Mouse (Mus musculus) myocyte (in vitro differentiated cells): ENCODE results near the gene Thsd7a. TPM values are rescaled to one million over a fixed set of nuclear protein-coding genes. Genes with fewer than 3 reads are reported as not detected.
A peak's percentile ranks its signal among the peaks of the same experiment; 100 is the strongest.

Experiments used
- H3K27me3 ChIP-seq: one replicate; pipeline ENCODE4 v1.6.1; 2011; ENCODE audit not compliant: control insufficient read depth, insufficient read depth, insufficient read length
- H3K36me3 ChIP-seq: one replicate; pipeline ENCODE4 v1.6.1; 2011; ENCODE audit not compliant: control insufficient read depth, insufficient read depth
- H3K4me2 ChIP-seq: one replicate; pipeline ENCODE4 v1.6.1; 2011; ENCODE audit warnings: low read depth, control low read depth
- H3K4me3 ChIP-seq: one replicate; pipeline ENCODE4 v1.5.1; 2011; ENCODE audit warnings: mild to moderate bottlenecking, control low read depth, moderate library complexity
- H3K79me2 ChIP-seq: one replicate; pipeline ENCODE4 v1.6.1; 2011; ENCODE audit not compliant: control insufficient read depth, insufficient read depth
- H3ac ChIP-seq: one replicate; pipeline ENCODE4 v1.6.1; 2011; ENCODE audit not compliant: control insufficient read depth, insufficient read length
- CEBPB ChIP-seq: IDR thresholded peaks from 2 replicates; pipeline ENCODE4 v1.6.1; 2011; ENCODE audit warnings: mild to moderate bottlenecking, moderate library complexity; ENCODE audit not compliant: poor library complexity, insufficient read depth, severe bottlenecking
- E2F4 ChIP-seq: IDR thresholded peaks from one replicate; pipeline ENCODE4 v1.6.1; 2011; ENCODE audit warnings: mild to moderate bottlenecking, control low read depth, moderate library complexity; ENCODE audit not compliant: insufficient read depth
- MAX ChIP-seq: IDR thresholded peaks from one replicate; pipeline ENCODE4 v1.6.1; 2011; ENCODE audit warnings: low read depth, mild to moderate bottlenecking, control low read depth
- MYOD1 ChIP-seq, 3 experiments: IDR thresholded peaks; one replicate each; pipeline ENCODE4 v1.6.1; 2011; ENCODE audit warnings: control low read depth in 2 of 3, low read depth in 2 of 3, mild to moderate bottlenecking in 2 of 3, moderate library complexity in 1 of 3; ENCODE audit not compliant: insufficient read length in 2 of 3, control insufficient read depth in 1 of 3
- MYOG ChIP-seq, 3 experiments: IDR thresholded peaks; one replicate each; pipeline ENCODE4 v1.6.1; 2011; ENCODE audit warnings: control low read depth in 2 of 3, low read depth in 2 of 3, mild to moderate bottlenecking in 2 of 3; ENCODE audit not compliant: insufficient read length in 2 of 3, control insufficient read depth in 1 of 3, insufficient read depth in 1 of 3
- POLR2A ChIP-seq: IDR thresholded peaks from one replicate; pipeline ENCODE4 v1.6.1; 2011; ENCODE audit warnings: low read depth, mild to moderate bottlenecking, control low read depth, moderate library complexity; ENCODE audit not compliant: insufficient read length
- POLR2AphosphoS2 ChIP-seq: IDR thresholded peaks from one replicate; pipeline ENCODE4 v1.6.1; 2011; ENCODE audit warnings: low read depth, control low read depth; ENCODE audit not compliant: insufficient read length
- REST ChIP-seq: IDR thresholded peaks from one replicate; pipeline ENCODE4 v1.6.1; 2011; ENCODE audit warnings: mild to moderate bottlenecking, control low read depth, moderate library complexity; ENCODE audit not compliant: insufficient read depth, insufficient read length
- SRF ChIP-seq: IDR thresholded peaks from one replicate; pipeline ENCODE4 v1.6.1; 2011; ENCODE audit warnings: low read depth; ENCODE audit not compliant: control insufficient read depth, insufficient read length
- TCF12 ChIP-seq: IDR thresholded peaks from one replicate; pipeline ENCODE4 v1.6.1; 2011; ENCODE audit warnings: mild to moderate bottlenecking, control low read depth; ENCODE audit not compliant: poor library complexity, insufficient read depth, severe bottlenecking
- TCF3 ChIP-seq: IDR thresholded peaks from one replicate; pipeline ENCODE4 v1.6.1; 2011; ENCODE audit warnings: low read depth, control low read depth; ENCODE audit not compliant: insufficient read length
- USF1 ChIP-seq: IDR thresholded peaks from one replicate; pipeline ENCODE4 v1.6.1; 2011; ENCODE audit warnings: low read depth, mild to moderate bottlenecking, control low read depth, moderate library complexity
- polyA plus RNA-seq: library from polyadenylated mRNA; unstranded; fragments of >200 nt; fragmentation: generic; extraction: Trizol; gene quantifications from one replicate; pipeline ENCODE4 v1.2.1, GENCODE M21; 2012; ENCODE audit warnings: missing spikeins

Thsd7a gene
- polyA plus RNA-seq, 1 experiment, result 5.0 TPM

DNA sequence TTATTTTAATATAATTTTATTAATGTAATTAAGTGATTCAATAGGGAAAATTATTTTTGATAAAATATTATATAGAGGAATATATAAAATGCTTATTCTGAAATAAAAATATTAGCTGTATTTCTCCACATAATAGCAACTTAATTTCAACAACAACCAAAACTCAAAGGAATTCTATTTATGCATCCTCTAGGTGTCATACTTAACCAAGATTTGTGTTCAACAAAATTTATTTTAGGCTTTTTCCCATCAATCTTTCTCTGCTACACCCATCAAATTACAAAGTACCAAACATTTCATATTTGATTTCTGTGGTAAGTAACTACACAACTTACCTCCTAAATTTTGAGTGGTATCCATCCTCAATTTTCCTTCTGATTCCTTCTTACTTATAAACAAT, 3.1 kb upstream of the Thsd7a start:
- H3K27me3 ChIP-seq, result no peaks in the 10 kb centered on the region
- H3K4me3 ChIP-seq, result no peak overlapping the region
- no peaks in the 10 kb centered on the region for H3K79me2 ChIP-seq
- no peak overlapping the region for H3K4me2 ChIP-seq
- H3K36me3 ChIP-seq, result no peaks in the 10 kb centered on the region
- no peak overlapping the region for H3ac ChIP-seq
- TF ChIP-seq MAX, result no peak
- TF ChIP-seq POLR2A, result no peak
- TF ChIP-seq TCF3, result no peak
- no peak for TF ChIP-seq E2F4
- no peak for TF ChIP-seq REST
- TF ChIP-seq MYOG (IDR thresholded peaks at IDR 0.05; ENCODE audit: control insufficient read depth in 1 of 3, insufficient read depth in 1 of 3, insufficient read length in 2 of 3, low read depth in 2 of 3), result no peak
- no peak for TF ChIP-seq USF1
- TF ChIP-seq SRF, result no peak
- no peak for TF ChIP-seq CEBPB
- no peak for TF ChIP-seq MYOD1 (IDR thresholded peaks at IDR 0.05; ENCODE audit: control insufficient read depth in 1 of 3, insufficient read length in 2 of 3, low read depth in 2 of 3)
- TF ChIP-seq TCF12, result no peak
- no peak for TF ChIP-seq POLR2AphosphoS2

DNA sequence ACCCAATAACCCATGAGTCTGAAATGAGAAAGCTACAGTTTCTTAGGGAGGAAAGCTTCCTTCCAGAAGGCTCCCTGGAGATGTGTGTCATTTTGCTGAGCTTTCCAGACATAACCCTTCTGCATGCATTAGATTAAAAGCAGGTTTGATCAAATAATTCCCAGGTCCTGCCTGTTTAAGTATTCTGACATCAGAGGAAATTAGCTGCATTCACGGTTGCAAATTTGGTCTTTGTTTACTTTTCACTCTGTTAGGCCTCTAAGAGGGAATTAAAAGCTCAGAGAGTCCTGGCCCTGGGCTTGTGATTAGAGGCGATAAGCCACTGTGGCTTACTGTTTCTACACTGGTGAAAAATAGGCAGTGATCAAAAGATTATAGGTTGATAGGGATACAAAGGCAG, 1.2 kb upstream of the Thsd7a start:
- no peaks in the 10 kb centered on the region for H3K79me2 ChIP-seq
- H3K4me2 ChIP-seq, result no peak overlapping the region
- no peak for TF ChIP-seq SRF
- TF ChIP-seq POLR2AphosphoS2, result no peak
- TF ChIP-seq E2F4, result no peak
- no peak for TF ChIP-seq MYOG (IDR thresholded peaks at IDR 0.05; ENCODE audit: control insufficient read depth in 1 of 3, insufficient read depth in 1 of 3, insufficient read length in 2 of 3, low read depth in 2 of 3)
- no peak for TF ChIP-seq REST
- TF ChIP-seq TCF3, result no peak
- TF ChIP-seq CEBPB, result no peak
- TF ChIP-seq TCF12, result no peak
- no peak for TF ChIP-seq MAX
- no peak for TF ChIP-seq MYOD1 (IDR thresholded peaks at IDR 0.05; ENCODE audit: control insufficient read depth in 1 of 3, insufficient read length in 2 of 3, low read depth in 2 of 3)
- TF ChIP-seq USF1, result no peak
- no peak for TF ChIP-seq POLR2A
- no peaks in the 10 kb centered on the region for H3K27me3 ChIP-seq
- no peak overlapping the region for H3K4me3 ChIP-seq
- H3ac ChIP-seq, result no peak overlapping the region
- H3K36me3 ChIP-seq, result no peaks in the 10 kb centered on the region

DNA sequence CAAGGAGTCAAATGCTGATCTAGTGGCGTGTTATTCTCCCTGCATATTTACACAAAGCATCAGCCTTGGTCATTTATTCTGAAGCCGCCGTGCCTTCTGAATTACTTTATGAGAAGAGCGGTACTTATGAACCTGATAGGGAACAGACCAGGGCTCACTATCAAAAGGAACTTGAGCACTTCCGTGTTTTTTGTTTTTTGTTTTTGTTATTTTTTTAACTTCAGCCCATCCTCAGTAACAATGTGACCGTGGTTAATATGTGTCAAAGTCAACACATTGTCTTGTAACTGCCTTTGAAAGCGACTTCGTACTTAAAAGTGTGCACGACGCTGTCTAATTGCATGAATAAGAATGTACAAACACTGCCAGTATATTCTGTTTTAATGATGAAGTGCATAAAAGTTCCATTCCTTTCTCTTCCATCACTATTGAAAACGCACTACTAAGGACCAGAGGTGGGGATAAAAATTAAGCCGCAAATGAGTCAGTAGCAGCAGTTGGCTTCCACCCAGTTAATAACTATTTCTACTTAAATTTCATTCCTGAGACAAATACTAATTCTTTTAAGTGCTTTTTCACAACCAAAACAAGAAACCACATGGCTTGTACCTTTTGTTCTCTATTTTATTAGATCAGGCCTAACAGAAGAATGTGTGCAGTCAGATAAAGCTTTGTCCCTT, 461 bp upstream of the Thsd7a start:
- Histone ChIP-seq H3K4me3 (peak overlapping the region; percentile 37), H3ac (peak overlapping the region; percentile 56), H3K36me3 (no peaks in the 10 kb centered on the region), H3K79me2 (no peaks in the 10 kb centered on the region), H3K27me3 (no peaks in the 10 kb centered on the region), H3K4me2 (peak overlapping the region; percentile 74)
- no peak for TF ChIP-seq MAX
- TF ChIP-seq USF1, result no peak
- TF ChIP-seq CEBPB, result no peak
- TF ChIP-seq E2F4, result no peak
- TF ChIP-seq TCF3, result no peak
- TF ChIP-seq POLR2A, result no peak
- TF ChIP-seq POLR2AphosphoS2, result no peak
- no peak for TF ChIP-seq SRF

DNA sequence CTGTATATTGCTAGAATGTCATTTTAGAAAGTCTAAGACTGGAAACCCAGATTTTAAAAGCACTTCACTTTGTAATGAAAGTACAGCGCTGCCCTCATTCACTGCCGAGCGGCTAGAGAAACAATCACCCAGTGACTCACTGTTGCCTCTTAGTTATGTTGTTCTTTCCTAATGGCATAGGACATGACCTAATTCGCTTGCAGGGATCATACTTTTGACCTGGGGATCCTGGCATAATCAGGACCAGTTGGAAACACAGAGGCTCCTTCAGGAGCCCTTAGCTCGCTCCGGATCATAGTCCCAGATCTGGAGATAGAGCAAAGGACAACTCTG, 790 bp downstream of the Thsd7a start:
- TF ChIP-seq SRF, result no peak
- TF ChIP-seq POLR2AphosphoS2, result no peak
- TF ChIP-seq E2F4, result no peak
- no peak for TF ChIP-seq REST
- TF ChIP-seq POLR2A, result no peak
- no peak for TF ChIP-seq MAX
- no peak for TF ChIP-seq USF1
- no peak for TF ChIP-seq TCF12
- no peak for TF ChIP-seq TCF3
- no peak for TF ChIP-seq CEBPB
- TF ChIP-seq MYOG (IDR thresholded peaks at IDR 0.05; ENCODE audit: control insufficient read depth in 1 of 3, insufficient read depth in 1 of 3, insufficient read length in 2 of 3, low read depth in 2 of 3), result no peak
- no peak for TF ChIP-seq MYOD1 (IDR thresholded peaks at IDR 0.05; ENCODE audit: control insufficient read depth in 1 of 3, insufficient read length in 2 of 3, low read depth in 2 of 3)
- H3K4me3 ChIP-seq, result peak overlapping the region; percentile 37
- H3K36me3 ChIP-seq, result no peaks in the 10 kb centered on the region
- peak overlapping the region; percentile 56 for H3ac ChIP-seq
- H3K79me2 ChIP-seq, result no peaks in the 10 kb centered on the region
- peak overlapping the region; percentile 74 for H3K4me2 ChIP-seq
- no peaks in the 10 kb centered on the region for H3K27me3 ChIP-seq

DNA sequence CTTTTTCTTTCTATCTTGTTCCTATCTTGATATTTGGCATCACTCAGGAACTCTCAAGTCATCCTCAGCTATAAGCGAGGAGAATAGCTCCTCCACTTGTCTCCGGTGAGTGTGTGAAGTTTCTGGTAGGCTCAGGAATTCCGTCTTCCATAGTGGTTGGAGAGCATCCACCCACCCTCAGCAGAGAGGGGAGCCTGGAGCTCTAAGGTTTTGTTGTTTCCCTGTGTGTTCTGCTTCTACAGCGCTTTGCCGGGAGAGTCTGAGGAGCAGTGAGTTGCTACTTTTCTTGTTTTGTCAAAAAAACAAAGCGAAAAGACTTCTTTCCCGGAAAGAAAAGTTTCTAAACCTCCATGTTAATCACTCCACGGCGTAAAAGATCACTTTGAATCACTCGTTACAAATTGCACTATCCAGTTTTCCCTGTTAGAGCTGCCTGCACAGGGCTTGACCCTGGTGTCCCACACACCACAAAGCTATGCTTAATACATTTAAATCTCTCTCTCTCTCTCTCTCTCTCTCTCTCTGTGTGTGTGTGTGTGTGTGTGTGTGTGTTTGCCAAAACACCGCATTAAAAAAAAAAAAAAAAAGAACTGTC, 1.3 kb downstream of the Thsd7a start:
- Histone ChIP-seq H3K4me3 (peak overlapping the region; percentile 37), H3K4me2 (peak overlapping the region; percentile 74), H3K36me3 (no peaks in the 10 kb centered on the region), H3ac (peak overlapping the region; percentile 56), H3K27me3 (no peaks in the 10 kb centered on the region), H3K79me2 (no peaks in the 10 kb centered on the region)
- no peak for TF ChIP-seq REST
- TF ChIP-seq USF1, result no peak
